Mouse (Mus musculus): Measurements from ENCODE around the gene Slco2a1. TPM values are rescaled to one million over a fixed set of nuclear protein-coding genes. Genes with fewer than 3 reads are reported as not detected.

Slco2a1 gene
- polyA plus RNA-seq, 1 experiment from 2014 or later = 70.0 TPM

DNA sequence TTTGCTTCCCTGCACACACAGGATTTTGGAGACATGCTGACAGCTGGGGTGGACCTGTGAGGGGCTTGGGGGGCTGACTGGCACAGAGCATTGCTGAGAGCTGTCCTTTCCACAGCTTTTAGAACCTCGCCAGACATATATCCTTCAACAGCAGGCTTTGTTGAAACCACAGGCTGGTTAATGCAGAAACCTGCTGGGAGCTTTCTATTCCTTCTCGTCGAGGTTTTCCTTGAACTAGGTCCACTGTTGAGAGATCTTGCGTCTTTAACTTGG lies 2.6 kb downstream of the Slco2a1 start:
- H3K27me3 ChIP-seq (replicated peaks; ENCODE audit: insufficient read depth, low read length) = no peaks in the 10 kb centered on the region
- no peak for TF ChIP-seq EP300 (IDR thresholded peaks at IDR 0.05)
- no peak for TF ChIP-seq CTCF (IDR thresholded peaks at IDR 0.05)
- H3K36me3 ChIP-seq (ENCODE audit: insufficient read depth, low read length) = no peaks in the 10 kb centered on the region
- H3K9ac ChIP-seq (replicated peaks; ENCODE audit: low read depth) = no peak overlapping the region
- no peaks in the 10 kb centered on the region for H3K9me3 ChIP-seq (ENCODE audit: low read length)
- 65% methylated on average over 4 of the region's 4 CpGs for WGBS
- no peaks in the 10 kb centered on the region for H3K4me1 ChIP-seq (ENCODE audit: insufficient read depth, low read depth, low read length)
- H3K4me2 ChIP-seq (replicated peaks; ENCODE audit: low read depth, low read length) = no peak overlapping the region
- DNase-seq (ENCODE audit: low spot score) (no peak), ATAC-seq (no peak)
- no peak overlapping the region for H3K27ac ChIP-seq (ENCODE audit: low read length)
- no peak overlapping the region for H3K4me3 ChIP-seq (ENCODE audit: low read depth, low read length)

DNA sequence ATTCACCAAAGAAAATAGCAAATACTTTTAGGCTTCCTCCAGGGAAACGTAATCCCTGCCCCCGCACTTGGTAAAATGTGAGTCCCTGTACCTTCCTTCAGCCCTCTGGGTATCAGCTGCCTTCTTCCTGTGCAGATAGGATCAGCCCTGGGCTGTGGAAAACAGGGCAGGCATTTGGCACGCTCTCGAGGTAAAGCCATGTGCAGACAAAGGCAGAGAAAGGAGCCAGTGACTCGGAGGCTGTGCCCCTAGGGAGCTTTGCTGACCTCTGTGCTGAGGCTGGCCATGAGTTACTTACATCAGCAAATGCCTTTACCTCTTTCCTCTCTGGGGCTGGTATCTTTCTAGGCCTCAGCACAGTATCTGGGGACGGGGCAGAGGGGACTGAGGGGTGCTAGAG lies 4.4 kb downstream of the Slco2a1 start:
- Histone ChIP-seq H3K27ac (ENCODE audit: low read length) (no peak overlapping the region), H3K9me3 (ENCODE audit: low read length) (no peaks in the 10 kb centered on the region), H3K4me1 (ENCODE audit: insufficient read depth, low read depth, low read length) (no peaks in the 10 kb centered on the region), H3K27me3 (replicated peaks; ENCODE audit: insufficient read depth, low read length) (no peaks in the 10 kb centered on the region), H3K36me3 (ENCODE audit: insufficient read depth, low read length) (no peaks in the 10 kb centered on the region), H3K9ac (replicated peaks; ENCODE audit: low read depth) (no peak overlapping the region), H3K4me3 (ENCODE audit: low read depth, low read length) (no peak overlapping the region), H3K4me2 (replicated peaks; ENCODE audit: low read depth, low read length) (no peak overlapping the region)
- ATAC-seq (peak; percentile 41), DNase-seq (ENCODE audit: low spot score) (no peak)
- TF ChIP-seq EP300 (IDR thresholded peaks at IDR 0.05) = no peak
- no peak for TF ChIP-seq CTCF (IDR thresholded peaks at IDR 0.05)
- WGBS = 62% methylated on average over 6 of the region's 6 CpGs

- Histone ChIP-seq H3K4me3 (ENCODE audit: low read depth, low read length) (no peak overlapping the region), H3K27me3 (replicated peaks; ENCODE audit: insufficient read depth, low read length) (no peaks in the 10 kb centered on the region), H3K4me2 (replicated peaks; ENCODE audit: low read depth, low read length) (no peak overlapping the region), H3K4me1 (ENCODE audit: insufficient read depth, low read depth, low read length) (no peaks in the 10 kb centered on the region), H3K27ac (ENCODE audit: low read length) (no peak overlapping the region), H3K9ac (replicated peaks; ENCODE audit: low read depth) (no peak overlapping the region), H3K36me3 (ENCODE audit: insufficient read depth, low read length) (no peaks in the 10 kb centered on the region), H3K9me3 (ENCODE audit: low read length) (no peaks in the 10 kb centered on the region)
- DNase-seq (ENCODE audit: low spot score) = no peak
- 71% methylated on average over 5 of the region's 5 CpGs for WGBS
- peak; percentile 27; the same call in 1 of the 2 replicates for ATAC-seq
- TF ChIP-seq EP300 (IDR thresholded peaks at IDR 0.05) (no peak), CTCF (IDR thresholded peaks at IDR 0.05) (no peak)
These were observed 5.3 kb downstream of the Slco2a1 start for GRCm38 (mm10) chr9:102993764-102994163.

DNA sequence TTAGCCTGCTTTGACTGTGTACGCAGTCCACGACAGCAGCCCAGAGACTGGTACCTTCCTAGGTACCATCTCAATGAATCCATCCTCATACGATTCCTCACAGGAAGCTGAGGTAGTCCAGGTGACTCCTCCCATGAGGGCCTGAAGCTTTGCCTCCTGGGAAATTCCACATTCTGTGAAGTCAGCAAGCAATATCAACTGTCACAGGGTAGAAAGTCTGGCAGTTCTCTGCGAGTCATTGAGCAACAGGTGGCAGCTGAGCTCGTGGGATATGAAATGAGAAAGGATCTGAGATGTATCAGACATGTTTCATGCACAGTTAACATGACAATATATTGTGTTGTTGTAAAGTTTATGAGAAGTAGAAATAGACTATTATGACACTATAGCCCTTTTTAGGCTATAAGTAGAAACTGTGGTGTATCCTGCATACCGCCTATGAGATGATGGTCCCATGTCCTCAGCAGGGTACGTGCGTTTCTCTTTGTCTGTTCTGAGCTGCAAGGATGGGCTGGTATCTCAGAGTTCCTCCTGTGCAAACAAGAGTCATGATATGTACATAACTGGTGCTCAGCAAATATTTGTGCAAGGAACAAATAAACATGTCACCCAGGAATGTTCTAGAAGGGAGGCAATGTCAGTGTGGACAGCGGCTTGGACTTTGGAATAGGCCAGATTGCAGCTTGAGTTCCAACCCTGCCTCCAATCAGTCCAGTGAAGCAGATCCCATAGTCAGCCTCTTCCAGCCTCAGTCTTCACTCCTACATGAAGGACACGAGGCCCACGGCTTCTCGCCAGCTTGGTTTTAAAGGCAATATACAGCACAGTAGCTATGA lies 7.5 kb downstream of the Slco2a1 start:
- Histone ChIP-seq H3K9ac (replicated peaks; ENCODE audit: low read depth) (no peak overlapping the region), H3K27me3 (replicated peaks; ENCODE audit: insufficient read depth, low read length) (no peaks in the 10 kb centered on the region), H3K9me3 (ENCODE audit: low read length) (no peaks in the 10 kb centered on the region), H3K4me1 (ENCODE audit: insufficient read depth, low read depth, low read length) (no peaks in the 10 kb centered on the region), H3K27ac (ENCODE audit: low read length) (no peak overlapping the region), H3K36me3 (ENCODE audit: insufficient read depth, low read length) (no peaks in the 10 kb centered on the region), H3K4me2 (replicated peaks; ENCODE audit: low read depth, low read length) (no peak overlapping the region), H3K4me3 (ENCODE audit: low read depth, low read length) (no peak overlapping the region)
- peak; percentile 44 for DNase-seq (ENCODE audit: low spot score)
- TF ChIP-seq EP300 (IDR thresholded peaks at IDR 0.05) (0 out of 2 replicates have a peak, but pooled peaks have one; percentile 15), CTCF (IDR thresholded peaks at IDR 0.05) (no peak)
- WGBS = 69% methylated on average over 12 of the region's 12 CpGs
- ATAC-seq = peak; percentile 35; the same call in 1 of the 2 replicates

- Histone ChIP-seq H3K4me1 (ENCODE audit: insufficient read depth, low read depth, low read length) (peaks cover 9% of the 10 kb centered on the region; the same call in 1 of the 2 replicates), H3K27me3 (replicated peaks; ENCODE audit: insufficient read depth, low read length) (no peaks in the 10 kb centered on the region), H3K36me3 (ENCODE audit: insufficient read depth, low read length) (no peaks in the 10 kb centered on the region), H3K9me3 (ENCODE audit: low read length) (no peaks in the 10 kb centered on the region), H3K27ac (ENCODE audit: low read length) (no peak overlapping the region), H3K9ac (replicated peaks; ENCODE audit: low read depth) (no peak overlapping the region), H3K4me3 (ENCODE audit: low read depth, low read length) (no peak overlapping the region), H3K4me2 (replicated peaks; ENCODE audit: low read depth, low read length) (no peak overlapping the region)
- TF ChIP-seq CTCF (IDR thresholded peaks at IDR 0.05) (no peak), EP300 (IDR thresholded peaks at IDR 0.05) (no peak)
- WGBS = 82% methylated on average over 7 of the region's 7 CpGs
- DNase-seq (ENCODE audit: low spot score) (no peak), ATAC-seq (no peak)
These were observed 11.9 kb downstream of the Slco2a1 start for GRCm38 (mm10) chr9:103000384-103000783.

- TF ChIP-seq EP300 (IDR thresholded peaks at IDR 0.05) (no peak), CTCF (IDR thresholded peaks at IDR 0.05) (no peak)
- DNase-seq (ENCODE audit: low spot score) (no peak), ATAC-seq (no peak)
- Histone ChIP-seq H3K9me3 (ENCODE audit: low read length) (no peaks in the 10 kb centered on the region), H3K36me3 (ENCODE audit: insufficient read depth, low read length) (no peaks in the 10 kb centered on the region), H3K4me3 (ENCODE audit: low read depth, low read length) (no peak overlapping the region), H3K9ac (replicated peaks; ENCODE audit: low read depth) (no peak overlapping the region), H3K27ac (ENCODE audit: low read length) (no peak overlapping the region), H3K4me1 (ENCODE audit: insufficient read depth, low read depth, low read length) (peaks cover 23% of the 10 kb centered on the region; the same call in 1 of the 2 replicates), H3K27me3 (replicated peaks; ENCODE audit: insufficient read depth, low read length) (no peaks in the 10 kb centered on the region), H3K4me2 (replicated peaks; ENCODE audit: low read depth, low read length) (no peak overlapping the region)
- WGBS = 57% methylated on average over 6 of the region's 6 CpGs
These were observed 15.8 kb downstream of the Slco2a1 start for GRCm38 (mm10) chr9:103004343-103004742.
